Mouse (Mus musculus) kidney, adult 8-10 months (tissue): ENCODE data around the gene Gm6309.
"Not testable (repeated sequence)": the region's sequence is repeated elsewhere in the genome, so short reads cannot be mapped to it uniquely, and the experiment has no call there.

Source experiments
- DNase-seq, 2 experiments: peaks; one replicate each; pipeline ENCODE4 v3.0.0; 2022

Gm6309 gene

GRCm38 (mm10) chr5:146170621-146171020 is at the start of gene Gm6309:
TSS of gene Gm6309 (minus strand) at chr5:146170721.
- DNase-seq, result not testable (repeated sequence)

- DNase-seq, result peak; percentile 87 to 94
Observed at GRCm38 (mm10) chr5:146205537-146205936, 35.0 kb upstream of the Gm6309 start.

GRCm38 (mm10) chr5:146203921-146204320 is 33.4 kb upstream of the Gm6309 start:
- DNase-seq, result no peak

- no peak for DNase-seq
Observed at GRCm38 (mm10) chr5:146200580-146200979, 30.1 kb upstream of the Gm6309 start.

GRCm38 (mm10) chr5:146199540-146199939 is 29.0 kb upstream of the Gm6309 start:
- DNase-seq, result no peak

GRCm38 (mm10) chr5:146199073-146199472 is 28.6 kb upstream of the Gm6309 start:
- DNase-seq, result peak; percentile 70 to 86

- no peak for DNase-seq
Observed at GRCm38 (mm10) chr5:146193360-146193759, 22.8 kb upstream of the Gm6309 start.

GRCm38 (mm10) chr5:146190501-146191269 is 20.2 kb upstream of the Gm6309 start:
- DNase-seq, result no peak

- DNase-seq, result peak; percentile 61 to 79
Observed at GRCm38 (mm10) chr5:146190093-146190492, 19.6 kb upstream of the Gm6309 start.

GRCm38 (mm10) chr5:146188712-146189111 is 18.2 kb upstream of the Gm6309 start:
- peak in 1 of 2 experiments; percentile 35 for DNase-seq

GRCm38 (mm10) chr5:146188144-146188543 is 17.6 kb upstream of the Gm6309 start:
- peak in 1 of 2 experiments; percentile 59 for DNase-seq

GRCm38 (mm10) chr5:146187441-146187840 is 16.9 kb upstream of the Gm6309 start:
- peak in 1 of 2 experiments; percentile 80 for DNase-seq

GRCm38 (mm10) chr5:146185204-146185603 is 14.7 kb upstream of the Gm6309 start, which contains the start of gene 1700001J03Rik:
TSS of gene 1700001J03Rik (minus strand) at chr5:146185304.
- DNase-seq, result not testable (repeated sequence)

- DNase-seq, result peak; percentile 46 to 75
Observed at GRCm38 (mm10) chr5:146172744-146173143, 2.2 kb upstream of the Gm6309 start.

GRCm38 (mm10) chr5:146160439-146160838 is 10.1 kb downstream of the Gm6309 start, which contains the start of gene Gm5565:
TSS of gene Gm5565 (minus strand) at chr5:146160539.
- DNase-seq, result not testable (repeated sequence)

GRCm38 (mm10) chr5:146158326-146158725 is 12.2 kb downstream of the Gm6309 start:
- not testable (repeated sequence) for DNase-seq

GRCm38 (mm10) chr5:146150454-146150853 is 20.1 kb downstream of the Gm6309 start:
- no peak for DNase-seq

- DNase-seq, result no peak
Observed at GRCm38 (mm10) chr5:146147903-146148302, 22.6 kb downstream of the Gm6309 start.
